Mouse (Mus musculus): ENCODE data around the gene Tinf2. TPM values are rescaled to one million over a fixed set of nuclear protein-coding genes. Genes with fewer than 3 reads are reported as not detected.

Tinf2 gene
- polyA plus RNA-seq, 1 experiment = 38.1 TPM

DNA sequence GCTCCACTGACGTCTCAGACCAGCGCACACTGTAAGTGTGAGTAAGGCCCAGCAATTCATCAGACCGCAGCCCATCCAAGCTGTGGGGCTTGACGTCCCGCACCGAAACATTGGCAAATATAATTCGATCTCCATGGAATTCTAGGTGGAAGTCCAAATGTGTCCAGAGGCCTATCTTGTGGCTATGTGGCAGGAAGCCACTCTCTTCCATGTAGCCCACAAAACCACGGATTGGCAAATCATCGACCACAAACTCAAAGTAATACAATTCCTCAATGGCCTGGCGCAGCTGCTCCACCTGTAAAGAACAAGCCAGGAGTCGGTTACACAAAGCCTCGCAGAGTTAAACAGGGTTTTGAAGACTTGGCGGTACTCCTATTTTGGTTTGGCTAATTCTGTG lies 40.3 kb downstream of the Tinf2 start:
- Histone ChIP-seq H3K4me1 (ENCODE audit: control insufficient read depth, insufficient read depth, low read length) (peaks cover 4% of the 10 kb centered on the region), H3K27ac (ENCODE audit: control insufficient read depth, insufficient read depth, low read depth, low read length, poor library complexity) (no peak overlapping the region), H3K4me3 (replicated peaks; ENCODE audit: control insufficient read depth, low read depth, low read length) (no peak overlapping the region)
- TF ChIP-seq POLR2A (IDR thresholded peaks at IDR 0.05; ENCODE audit: borderline replicate concordance, control insufficient read depth, low read depth, low read length) (no peak), CTCF (IDR thresholded peaks at IDR 0.05; ENCODE audit: control insufficient read depth, insufficient read depth, low read length) (no peak)
- WGBS = 58% methylated on average over 13 of the region's 13 CpGs

DNA sequence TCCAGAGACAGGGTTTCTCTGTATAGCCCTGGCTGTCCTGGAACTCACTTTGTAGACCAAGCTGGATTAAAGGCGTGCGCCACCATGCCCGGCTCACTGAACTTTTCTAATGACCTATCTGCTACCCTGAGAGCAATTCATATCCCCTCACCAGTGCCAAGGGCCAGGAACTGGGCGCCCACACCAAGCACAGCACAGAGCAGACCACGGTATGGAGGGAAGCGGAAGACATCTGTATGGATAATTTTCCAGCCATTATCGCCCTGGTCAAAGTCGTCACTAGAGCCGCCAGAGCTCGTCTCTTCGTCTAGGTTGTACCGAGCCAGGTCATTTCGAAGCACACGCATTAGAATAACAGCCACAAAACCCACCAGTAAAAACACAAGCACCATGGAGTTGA lies 40.8 kb downstream of the Tinf2 start:
- H3K4me3 ChIP-seq (replicated peaks; ENCODE audit: control insufficient read depth, low read depth, low read length) = no peak overlapping the region
- peaks cover 4% of the 10 kb centered on the region for H3K4me1 ChIP-seq (ENCODE audit: control insufficient read depth, insufficient read depth, low read length)
- TF ChIP-seq POLR2A (IDR thresholded peaks at IDR 0.05; ENCODE audit: borderline replicate concordance, control insufficient read depth, low read depth, low read length) (no peak), CTCF (IDR thresholded peaks at IDR 0.05; ENCODE audit: control insufficient read depth, insufficient read depth, low read length) (no peak)
- WGBS = 94% methylated on average over 14 of the region's 14 CpGs
- H3K27ac ChIP-seq (ENCODE audit: control insufficient read depth, insufficient read depth, low read depth, low read length, poor library complexity) = no peak overlapping the region

DNA sequence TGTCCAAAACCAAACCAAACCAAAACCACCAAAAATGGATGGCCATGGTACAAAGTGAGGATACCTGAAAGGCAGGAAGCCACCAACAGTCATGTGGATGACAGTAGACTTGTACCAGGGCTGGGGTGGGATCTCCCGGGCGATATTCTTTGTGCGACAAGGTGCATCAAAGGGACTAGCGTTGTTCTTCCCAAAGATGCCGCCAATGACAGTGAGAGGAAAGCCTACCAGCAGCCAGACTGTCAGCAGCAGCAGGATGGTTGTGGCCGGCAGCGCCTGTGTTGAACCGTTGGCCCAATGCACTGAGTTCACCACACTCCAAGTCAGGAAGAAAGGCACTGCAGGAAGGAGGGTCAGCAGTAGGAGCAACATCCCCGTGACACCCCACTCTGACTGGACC lies 43.8 kb downstream of the Tinf2 start, which contains the start of gene Gm49378:
Gm49378 (minus strand) TSS at position 101 of the 400 bp plus-strand sequence.
- TF ChIP-seq POLR2A (IDR thresholded peaks at IDR 0.05; ENCODE audit: borderline replicate concordance, control insufficient read depth, low read depth, low read length) (no peak), CTCF (IDR thresholded peaks at IDR 0.05; ENCODE audit: control insufficient read depth, insufficient read depth, low read length) (no peak)
- H3K4me3 ChIP-seq (replicated peaks; ENCODE audit: control insufficient read depth, low read depth, low read length) = no peak within 1 kb of the TSS
- H3K4me1 ChIP-seq (ENCODE audit: control insufficient read depth, insufficient read depth, low read length) = peaks cover 4% of the 10 kb centered on the region
- H3K27ac ChIP-seq (ENCODE audit: control insufficient read depth, insufficient read depth, low read depth, low read length, poor library complexity) = no peak within 1 kb of the TSS
- WGBS = 94% methylated on average over 9 of the region's 9 CpGs

DNA sequence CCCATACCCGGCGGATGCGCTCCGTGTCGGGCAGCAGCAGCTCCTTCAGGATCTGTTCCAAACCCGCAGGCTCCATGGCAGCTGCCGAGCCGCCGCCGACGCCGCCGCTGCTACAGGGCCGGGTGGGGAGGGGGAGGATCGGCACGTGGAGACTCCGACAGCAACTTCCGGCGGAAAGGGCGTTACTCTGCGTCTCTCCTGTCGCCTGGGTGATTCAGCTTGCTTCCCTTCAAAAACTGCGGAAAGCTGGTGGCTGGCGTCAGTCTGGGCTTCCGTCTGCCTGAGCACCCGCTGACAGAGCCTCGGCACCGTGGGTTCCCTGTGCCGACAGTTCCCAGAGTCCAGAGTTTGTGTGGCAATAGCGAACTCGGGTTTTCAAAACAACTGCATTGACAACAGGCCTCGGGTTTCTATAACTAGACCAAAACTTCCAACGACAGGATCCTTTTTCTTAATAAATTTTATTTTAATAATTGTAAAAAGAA lies 46.1 kb downstream of the Tinf2 start, which contains the start of gene Ipo4:
Ipo4 (minus strand) TSS at position 435 of the 485 bp plus-strand sequence.
- peak; percentile 59; the same call in 1 of the 2 replicates for TF ChIP-seq POLR2A (IDR thresholded peaks at IDR 0.05; ENCODE audit: borderline replicate concordance, control insufficient read depth, low read depth, low read length)
- no peak for TF ChIP-seq CTCF (IDR thresholded peaks at IDR 0.05; ENCODE audit: control insufficient read depth, insufficient read depth, low read length)
- Histone ChIP-seq H3K27ac (ENCODE audit: control insufficient read depth, insufficient read depth, low read depth, low read length, poor library complexity) (peak within 1 kb of the TSS; percentile 5; the same call in 1 of the 2 replicates), H3K4me3 (replicated peaks; ENCODE audit: control insufficient read depth, low read depth, low read length) (peak within 1 kb of the TSS; percentile 57), H3K4me1 (ENCODE audit: control insufficient read depth, insufficient read depth, low read length) (peaks cover 3% of the 10 kb centered on the region; the same call in 1 of the 2 replicates)
- WGBS = under 1% methylated on average over 33 of the region's 33 CpGs

DNA sequence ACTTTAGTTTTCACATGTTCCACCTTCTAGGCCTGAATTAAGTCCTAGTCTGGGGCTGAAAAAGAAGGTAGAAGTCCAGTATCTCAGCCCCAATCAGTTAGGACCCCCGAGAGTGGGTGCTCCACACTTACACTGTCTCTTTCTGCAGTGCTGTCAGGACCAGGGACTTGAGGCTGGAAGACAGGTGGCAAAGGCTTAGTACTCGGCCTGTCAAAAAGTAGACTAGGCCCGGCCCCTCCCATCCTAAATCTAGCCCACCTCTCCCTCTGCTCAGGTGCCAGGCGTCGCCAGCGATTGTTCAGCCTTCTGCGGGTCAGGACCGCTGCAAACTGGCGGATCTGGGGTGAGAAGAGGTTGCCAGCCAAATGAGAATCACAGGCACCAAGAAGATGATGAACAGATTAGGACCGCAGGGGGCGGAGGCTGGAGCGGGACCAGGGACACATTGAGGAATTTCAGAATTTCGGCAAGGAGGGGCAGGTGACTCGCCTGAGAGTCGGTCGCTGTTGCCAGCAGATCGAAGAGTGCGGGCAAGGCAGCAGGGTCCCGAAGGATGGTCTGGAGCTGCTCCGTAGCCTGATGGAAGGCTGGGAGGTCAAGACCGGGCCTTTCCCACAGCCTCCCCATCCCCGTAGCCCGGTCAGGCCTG lies 46.6 kb downstream of the Tinf2 start:
- TF ChIP-seq POLR2A (IDR thresholded peaks at IDR 0.05; ENCODE audit: borderline replicate concordance, control insufficient read depth, low read depth, low read length) = no peak
- TF ChIP-seq CTCF (IDR thresholded peaks at IDR 0.05; ENCODE audit: control insufficient read depth, insufficient read depth, low read length) = no peak
- 7% methylated on average over 23 of the region's 23 CpGs for WGBS
- H3K27ac ChIP-seq (ENCODE audit: control insufficient read depth, insufficient read depth, low read depth, low read length, poor library complexity) = peak overlapping the region; percentile 5; the same call in 1 of the 2 replicates
- peak overlapping the region; percentile 57 for H3K4me3 ChIP-seq (replicated peaks; ENCODE audit: control insufficient read depth, low read depth, low read length)
- H3K4me1 ChIP-seq (ENCODE audit: control insufficient read depth, insufficient read depth, low read length) = peaks cover 3% of the 10 kb centered on the region; the same call in 1 of the 2 replicates

DNA sequence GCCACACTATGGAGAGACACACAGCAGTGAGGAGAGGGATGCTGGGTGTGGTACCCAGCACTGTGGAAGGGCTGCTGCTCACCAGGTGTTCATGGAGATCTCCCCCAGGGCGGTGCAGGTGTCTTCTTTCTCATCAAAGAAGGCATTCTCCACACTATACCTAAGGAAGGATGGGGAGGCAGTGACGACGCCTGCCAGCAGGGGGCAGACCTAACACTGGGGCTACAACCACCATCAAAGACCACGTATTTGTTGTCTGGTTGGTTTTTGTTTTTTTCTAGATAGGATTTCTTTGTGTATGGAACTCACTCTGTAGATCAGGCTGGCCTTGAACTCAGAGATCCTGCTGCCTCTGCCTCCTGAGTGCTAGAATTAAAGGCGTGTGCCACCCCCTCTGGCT lies 52.3 kb downstream of the Tinf2 start:
- Histone ChIP-seq H3K4me1 (ENCODE audit: control insufficient read depth, insufficient read depth, low read length) (no peaks in the 10 kb centered on the region), H3K27ac (ENCODE audit: control insufficient read depth, insufficient read depth, low read depth, low read length, poor library complexity) (no peak overlapping the region), H3K4me3 (replicated peaks; ENCODE audit: control insufficient read depth, low read depth, low read length) (no peak overlapping the region)
- 40% methylated on average over 5 of the region's 5 CpGs for WGBS
- TF ChIP-seq POLR2A (IDR thresholded peaks at IDR 0.05; ENCODE audit: borderline replicate concordance, control insufficient read depth, low read depth, low read length) (no peak), CTCF (IDR thresholded peaks at IDR 0.05; ENCODE audit: control insufficient read depth, insufficient read depth, low read length) (peak; percentile 96)

DNA sequence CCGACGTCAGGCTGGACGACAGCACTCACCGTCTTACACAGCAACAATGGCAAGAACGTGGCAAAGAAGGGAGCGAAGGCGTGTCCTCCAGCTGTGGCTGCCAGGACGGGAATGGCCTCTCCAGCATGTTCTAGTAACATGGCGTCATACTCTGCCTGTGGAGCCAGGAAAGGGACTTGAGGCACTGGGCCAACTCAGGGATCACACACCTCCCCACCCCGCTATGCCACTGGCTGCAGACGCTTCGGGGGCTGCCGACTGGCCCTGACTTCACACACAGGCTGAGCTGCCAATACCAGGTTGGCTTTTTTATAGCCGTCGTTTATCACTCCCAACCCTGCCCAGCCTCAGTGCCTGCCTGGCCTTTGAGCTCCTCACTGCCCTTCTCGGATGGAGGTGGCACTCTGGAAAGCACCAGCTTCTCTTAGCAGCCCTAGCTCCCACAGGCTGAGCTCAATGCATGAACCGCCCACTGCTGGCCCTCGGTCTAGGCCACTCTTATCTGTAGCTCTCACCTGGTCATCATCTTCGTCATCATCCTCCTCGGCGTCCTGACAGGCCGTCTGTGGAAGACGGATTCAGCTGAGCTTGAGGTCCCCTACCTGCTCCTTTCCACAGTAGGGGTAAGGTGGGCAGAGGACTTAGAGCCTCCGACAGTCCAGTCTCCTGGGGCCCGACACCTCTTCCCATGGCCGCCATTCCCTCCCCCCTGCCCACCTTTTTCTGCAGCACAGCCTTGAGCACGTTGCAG lies 53.4 kb downstream of the Tinf2 start:
- 92% methylated on average over 27 of the region's 27 CpGs for WGBS
- TF ChIP-seq CTCF (IDR thresholded peaks at IDR 0.05; ENCODE audit: control insufficient read depth, insufficient read depth, low read length) = no peak
- TF ChIP-seq POLR2A (IDR thresholded peaks at IDR 0.05; ENCODE audit: borderline replicate concordance, control insufficient read depth, low read depth, low read length) = 0 out of 2 replicates have a peak, but pooled peaks have one; percentile 11
- H3K4me3 ChIP-seq (replicated peaks; ENCODE audit: control insufficient read depth, low read depth, low read length) = no peak overlapping the region

More for the DNA sequence above, 53.4 kb downstream of the Tinf2 start:
- no peaks in the 10 kb centered on the region for H3K4me1 ChIP-seq (ENCODE audit: control insufficient read depth, insufficient read depth, low read length)
- H3K27ac ChIP-seq (ENCODE audit: control insufficient read depth, insufficient read depth, low read depth, low read length, poor library complexity) = no peak overlapping the region

Other genes starting within 250 kb of the Tinf2 start
- gene Dhrs4, start 203.1 kb downstream of the Tinf2 start, polyA plus RNA-seq (2011; ENCODE audit: insufficient read depth, insufficient read length, low replicate concordance, missing spikeins) = 39.2 and 47.3 TPM in 2 replicates
- gene Carmil3, start 191.2 kb downstream of the Tinf2 start, polyA plus RNA-seq (2011; ENCODE audit: insufficient read depth, insufficient read length, low replicate concordance, missing spikeins) = 0.79 and 3.5 TPM in 2 replicates
- gene Cpne6, start 171.4 kb downstream of the Tinf2 start, polyA plus RNA-seq (2011; ENCODE audit: insufficient read depth, insufficient read length, low replicate concordance, missing spikeins) = not detected in 2 replicates
- gene Nrl, start 156.8 kb downstream of the Tinf2 start, polyA plus RNA-seq (2011; ENCODE audit: insufficient read depth, insufficient read length, low replicate concordance, missing spikeins) = 0.25 and 0.70 TPM in 2 replicates
- 42.6 and 60.8 TPM in 2 replicates for gene Pck2, start 141.6 kb downstream of the Tinf2 start, polyA plus RNA-seq (2011; ENCODE audit: insufficient read depth, insufficient read length, low replicate concordance, missing spikeins)
- 26.4 and 42.3 TPM in 2 replicates for gene Dcaf11, start 121.8 kb downstream of the Tinf2 start, polyA plus RNA-seq (2011; ENCODE audit: insufficient read depth, insufficient read length, low replicate concordance, missing spikeins)
- not detected in 2 replicates for gene A730061H03Rik, start 121.4 kb downstream of the Tinf2 start, polyA plus RNA-seq (2011; ENCODE audit: insufficient read depth, insufficient read length, low replicate concordance, missing spikeins)
- gene Fitm1, start 106.2 kb downstream of the Tinf2 start, polyA plus RNA-seq (2011; ENCODE audit: insufficient read depth, insufficient read length, low replicate concordance, missing spikeins) = not detected in 2 replicates
- gene Psme1, start 103.7 kb downstream of the Tinf2 start, polyA plus RNA-seq (2011; ENCODE audit: insufficient read depth, insufficient read length, low replicate concordance, missing spikeins) = 187 and 268 TPM in 2 replicates
- 12.3 and 48.5 TPM in 2 replicates for gene Emc9, start 96.5 kb downstream of the Tinf2 start, polyA plus RNA-seq (2011; ENCODE audit: insufficient read depth, insufficient read length, low replicate concordance, missing spikeins)
- 152 and 175 TPM in 2 replicates for gene Psme2, start 90.7 kb downstream of the Tinf2 start, polyA plus RNA-seq (2011; ENCODE audit: insufficient read depth, insufficient read length, low replicate concordance, missing spikeins)
- 79.5 and 160 TPM in 2 replicates for gene Rnf31, start 90.1 kb downstream of the Tinf2 start, polyA plus RNA-seq (2011; ENCODE audit: insufficient read depth, insufficient read length, low replicate concordance, missing spikeins)
- gene Irf9, start 78.2 kb downstream of the Tinf2 start, polyA plus RNA-seq (2011; ENCODE audit: insufficient read depth, insufficient read length, low replicate concordance, missing spikeins) = 60.8 and 84.3 TPM in 2 replicates
- gene Rec8, start 63.8 kb downstream of the Tinf2 start, polyA plus RNA-seq (2011; ENCODE audit: insufficient read depth, insufficient read length, low replicate concordance, missing spikeins) = 13.2 and 28.5 TPM in 2 replicates
- 24.9 and 49.5 TPM in 2 replicates for gene Ipo4, start 45.9 kb downstream of the Tinf2 start, polyA plus RNA-seq (2011; ENCODE audit: insufficient read depth, insufficient read length, low replicate concordance, missing spikeins)
- gene Gm49378, start 43.9 kb downstream of the Tinf2 start, polyA plus RNA-seq (2011; ENCODE audit: insufficient read depth, insufficient read length, low replicate concordance, missing spikeins) = 2.0 and 5.8 TPM in 2 replicates
- gene Tm9sf1, start 38.0 kb downstream of the Tinf2 start, polyA plus RNA-seq (2011; ENCODE audit: insufficient read depth, insufficient read length, low replicate concordance, missing spikeins) = 37.9 and 46.7 TPM in 2 replicates
- gene Tssk4, start 31.6 kb downstream of the Tinf2 start, polyA plus RNA-seq (2011; ENCODE audit: insufficient read depth, insufficient read length, low replicate concordance, missing spikeins) = 0.77 and 4.0 TPM in 2 replicates
- gene Mdp1, start 21.3 kb downstream of the Tinf2 start, polyA plus RNA-seq (2011; ENCODE audit: insufficient read depth, insufficient read length, low replicate concordance, missing spikeins) = 23.2 and 50.4 TPM in 2 replicates
- gene Gmpr2, start 9.9 kb downstream of the Tinf2 start, polyA plus RNA-seq (2011; ENCODE audit: insufficient read depth, insufficient read length, low replicate concordance, missing spikeins) = 7.3 and 18.3 TPM in 2 replicates
- gene Nedd8, start 9.7 kb downstream of the Tinf2 start, polyA plus RNA-seq (2011; ENCODE audit: insufficient read depth, insufficient read length, low replicate concordance, missing spikeins) = 173 and 183 TPM in 2 replicates
- gene Tgm1, start 32.1 kb upstream of the Tinf2 start, polyA plus RNA-seq (2011; ENCODE audit: insufficient read depth, insufficient read length, low replicate concordance, missing spikeins) = 1.1 and 5.1 TPM in 2 replicates
- 16.0 and 24.5 TPM in 2 replicates for gene Rabggta, start 40.4 kb upstream of the Tinf2 start, polyA plus RNA-seq (2011; ENCODE audit: insufficient read depth, insufficient read length, low replicate concordance, missing spikeins)
- 24.4 and 25.9 TPM in 2 replicates for gene Dhrs1, start 63.9 kb upstream of the Tinf2 start, polyA plus RNA-seq (2011; ENCODE audit: insufficient read depth, insufficient read length, low replicate concordance, missing spikeins)
- 14.3 and 14.5 TPM in 2 replicates for gene Nop9, start 63.9 kb upstream of the Tinf2 start, polyA plus RNA-seq (2011; ENCODE audit: insufficient read depth, insufficient read length, low replicate concordance, missing spikeins)
- 1.6 TPM in 1 of 2 replicates, not detected in the other for gene Cideb, start 76.6 kb upstream of the Tinf2 start, polyA plus RNA-seq (2011; ENCODE audit: insufficient read depth, insufficient read length, low replicate concordance, missing spikeins)
- 2.8 and 6.5 TPM in 2 replicates for gene Ltb4r2, start 79.6 kb upstream of the Tinf2 start, polyA plus RNA-seq (2011; ENCODE audit: insufficient read depth, insufficient read length, low replicate concordance, missing spikeins)
- 34.1 and 77.0 TPM in 2 replicates for gene Ltb4r1, start 84.1 kb upstream of the Tinf2 start, polyA plus RNA-seq (2011; ENCODE audit: insufficient read depth, insufficient read length, low replicate concordance, missing spikeins)
- gene Adcy4, start 102.3 kb upstream of the Tinf2 start, polyA plus RNA-seq (2011; ENCODE audit: insufficient read depth, insufficient read length, low replicate concordance, missing spikeins) = 2.3 and 4.7 TPM in 2 replicates
- gene Ripk3, start 107.0 kb upstream of the Tinf2 start, polyA plus RNA-seq (2011; ENCODE audit: insufficient read depth, insufficient read length, low replicate concordance, missing spikeins) = 27.7 and 38.9 TPM in 2 replicates
- gene Nfatc4, start 141.3 kb upstream of the Tinf2 start, polyA plus RNA-seq (2011; ENCODE audit: insufficient read depth, insufficient read length, low replicate concordance, missing spikeins) = 4.0 and 5.6 TPM in 2 replicates
- 0.93 and 1.3 TPM in 2 replicates for gene Nynrin, start 172.2 kb upstream of the Tinf2 start, polyA plus RNA-seq (2011; ENCODE audit: insufficient read depth, insufficient read length, low replicate concordance, missing spikeins)
- gene Cbln3, start 202.6 kb upstream of the Tinf2 start, polyA plus RNA-seq (2011; ENCODE audit: insufficient read depth, insufficient read length, low replicate concordance, missing spikeins) = not detected in 2 replicates
- 12.6 and 28.3 TPM in 2 replicates for gene Khnyn, start 203.1 kb upstream of the Tinf2 start, polyA plus RNA-seq (2011; ENCODE audit: insufficient read depth, insufficient read length, low replicate concordance, missing spikeins)
- gene Sdr39u1, start 218.5 kb upstream of the Tinf2 start, polyA plus RNA-seq (2011; ENCODE audit: insufficient read depth, insufficient read length, low replicate concordance, missing spikeins) = 3.0 and 3.1 TPM in 2 replicates

All from bone marrow, adult 2 months (tissue).